Mouse (Mus musculus) liver, embryonic 14.5 days (tissue): Measurements from ENCODE around the gene Mical3.

Source experiments
- CTCF ChIP-seq: IDR thresholded peaks from 2 replicates; pipeline ENCODE4 v1.5.1; 2016; ENCODE audit warnings: antibody characterized with exemption, low read depth, control low read depth
- EP300 ChIP-seq: IDR thresholded peaks from 2 replicates; pipeline ENCODE4 v1.6.1; 2016; ENCODE audit warnings: antibody characterized with exemption, low read depth

- TF ChIP-seq CTCF (no peak), EP300 (peak; percentile 98)
Observed at GRCm38 (mm10) chr6:120956259-120957161, 174.3 kb downstream of the Mical3 start.
